Mouse (Mus musculus) lung, embryonic 15.5 days (tissue): ENCODE measurements at regions not wholly inside any gene's neighbourhood (a gene's known extent, or its start where the extent isn't known, plus 50 kb on each side); places are given as distances from the start of the nearest gene placed in this dataset.

Experiments
- ATAC-seq: fragments of 200-750 bp; cut with Nextera tagmentation; 2 replicates; pipeline ENCODE4 v1.8.0; 2017; ENCODE audit warnings: moderate number of reproducible peaks, borderline replicate concordance; ENCODE audit not compliant: low FRiP score, low TSS enrichment; ENCODE audit errors: extremely low read depth
- H3K27ac ChIP-seq: fragments of 300-500 bp; sonication (generic); 2 replicates; pipeline ENCODE4 v1.5.1; 2015; ENCODE audit warnings: moderate library complexity, mild to moderate bottlenecking, inconsistent platforms
- H3K27me3 ChIP-seq: fragments of 300-500 bp; sonication (generic); 2 replicates; pipeline ENCODE4 v1.6.1; 2015; ENCODE audit warnings: inconsistent platforms
- H3K36me3 ChIP-seq: fragments of 300-500 bp; sonication (generic); 2 replicates; pipeline ENCODE4 v1.6.1; 2015; ENCODE audit warnings: inconsistent platforms
- H3K4me1 ChIP-seq: fragments of 300-500 bp; sonication (generic); 2 replicates; pipeline ENCODE4 v1.6.1; 2015; ENCODE audit warnings: inconsistent platforms
- H3K4me2 ChIP-seq: fragments of 300-500 bp; sonication (generic); 2 replicates; pipeline ENCODE4 v1.6.1; 2015; ENCODE audit warnings: inconsistent platforms, mild to moderate bottlenecking, moderate library complexity
- H3K4me3 ChIP-seq: fragments of 300-500 bp; sonication (generic); 2 replicates; pipeline ENCODE4 v1.5.1; 2015; ENCODE audit warnings: mild to moderate bottlenecking, inconsistent platforms
- H3K9ac ChIP-seq: fragments of 300-500 bp; sonication (generic); 2 replicates; pipeline ENCODE4 v1.6.1; 2015; ENCODE audit warnings: inconsistent platforms
- H3K9me3 ChIP-seq: fragments of 300-500 bp; sonication (generic); 2 replicates; pipeline ENCODE4 v1.6.1; 2016; ENCODE audit warnings: inconsistent platforms
- WGBS: fragments of 180-500 bp; shearing (Covaris S2); methylation state at CpG from one replicate; pipeline ENCODE4 v1.1.7; 2015; 5-methylcytosine and 5-hydroxymethylcytosine counted together

DNA sequence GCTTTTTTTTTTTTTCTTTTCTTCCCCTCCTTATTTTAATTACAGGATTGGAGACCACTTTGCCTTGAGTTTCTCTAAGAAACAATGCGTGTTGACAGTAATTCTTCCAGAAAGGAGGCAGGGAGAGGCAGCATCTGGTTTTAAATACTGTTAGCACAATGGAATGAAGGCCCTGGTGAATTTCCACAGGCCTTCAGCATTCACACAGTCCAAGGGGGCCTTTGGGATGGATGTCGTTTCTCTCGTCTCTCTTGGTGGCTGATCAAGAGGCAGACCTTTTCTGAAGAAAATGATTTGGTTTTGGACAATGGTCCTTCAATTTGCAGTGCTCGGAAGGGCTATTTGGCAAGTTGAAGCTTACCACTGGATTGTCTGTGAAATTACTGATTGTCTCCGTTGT lies 321.4 kb downstream of the Lmx1a start:
- Histone ChIP-seq H3K4me1 (0 out of 2 replicates have a peak, but pooled peaks cover 7% of the 10 kb centered on the region), H3K27ac (peak overlapping the region; percentile 67), H3K36me3 (no peaks in the 10 kb centered on the region), H3K4me3 (no peak overlapping the region), H3K4me2 (no peak overlapping the region), H3K27me3 (no peaks in the 10 kb centered on the region), H3K9ac (no peak overlapping the region), H3K9me3 (no peaks in the 10 kb centered on the region)
- ATAC-seq = no peak
- 91% methylated on average over 5 of the region's 5 CpGs for WGBS

DNA sequence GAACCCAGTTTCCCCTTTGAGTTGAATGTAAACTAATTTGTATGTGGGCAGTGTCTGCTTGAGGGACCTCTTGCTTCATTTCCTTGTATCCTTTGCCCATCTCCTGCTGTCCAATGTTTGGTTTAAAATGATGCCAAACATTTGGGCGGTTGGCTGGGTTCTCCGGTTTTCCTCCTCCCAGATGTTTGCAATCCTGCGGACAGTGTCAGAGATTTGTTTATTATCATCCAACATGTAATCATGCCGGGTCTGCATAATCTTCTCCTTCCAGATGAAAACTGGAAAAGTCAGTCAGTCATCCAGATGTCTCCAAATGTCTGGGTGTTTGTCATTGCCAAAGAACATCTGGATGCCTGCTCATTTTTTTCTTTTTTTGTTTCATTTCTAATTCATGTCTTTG lies 323.0 kb downstream of the Lmx1a start:
- Histone ChIP-seq H3K4me1 (0 out of 2 replicates have a peak, but pooled peaks cover 7% of the 10 kb centered on the region), H3K27ac (peak overlapping the region; percentile 70), H3K9me3 (no peaks in the 10 kb centered on the region), H3K36me3 (no peaks in the 10 kb centered on the region), H3K27me3 (no peaks in the 10 kb centered on the region), H3K4me2 (no peak overlapping the region), H3K9ac (no peak overlapping the region), H3K4me3 (no peak overlapping the region)
- 32% methylated on average over 4 of the region's 4 CpGs for WGBS
- ATAC-seq = peak; percentile 86

DNA sequence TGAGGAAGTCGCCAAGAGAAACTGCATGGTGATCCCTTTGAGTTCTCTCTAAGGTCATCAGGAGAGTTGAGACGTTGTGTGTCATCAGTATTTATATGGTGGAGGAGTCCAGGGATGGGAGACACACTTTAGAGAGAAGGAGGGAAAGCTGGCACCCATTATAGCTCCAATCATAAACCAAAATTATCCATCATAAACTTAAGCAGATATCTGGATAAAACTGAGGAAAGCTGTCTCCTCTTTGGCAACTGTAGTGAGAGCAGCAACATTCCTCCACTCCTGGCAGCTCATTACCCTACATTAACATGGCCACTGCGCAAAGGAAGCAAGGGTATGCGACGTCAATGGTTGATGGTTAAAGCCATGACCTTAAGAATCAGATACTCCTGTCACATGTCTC lies 323.6 kb downstream of the Lmx1a start:
- no peaks in the 10 kb centered on the region for H3K27me3 ChIP-seq
- no peak overlapping the region for H3K4me2 ChIP-seq
- H3K4me1 ChIP-seq = 0 out of 2 replicates have a peak, but pooled peaks cover 7% of the 10 kb centered on the region
- H3K4me3 ChIP-seq = no peak overlapping the region
- peak; percentile 87 for ATAC-seq
- H3K9me3 ChIP-seq = no peaks in the 10 kb centered on the region
- H3K27ac ChIP-seq = peak overlapping the region; percentile 70
- 51% methylated on average over 5 of the region's 5 CpGs for WGBS
- no peaks in the 10 kb centered on the region for H3K36me3 ChIP-seq
- H3K9ac ChIP-seq = no peak overlapping the region

DNA sequence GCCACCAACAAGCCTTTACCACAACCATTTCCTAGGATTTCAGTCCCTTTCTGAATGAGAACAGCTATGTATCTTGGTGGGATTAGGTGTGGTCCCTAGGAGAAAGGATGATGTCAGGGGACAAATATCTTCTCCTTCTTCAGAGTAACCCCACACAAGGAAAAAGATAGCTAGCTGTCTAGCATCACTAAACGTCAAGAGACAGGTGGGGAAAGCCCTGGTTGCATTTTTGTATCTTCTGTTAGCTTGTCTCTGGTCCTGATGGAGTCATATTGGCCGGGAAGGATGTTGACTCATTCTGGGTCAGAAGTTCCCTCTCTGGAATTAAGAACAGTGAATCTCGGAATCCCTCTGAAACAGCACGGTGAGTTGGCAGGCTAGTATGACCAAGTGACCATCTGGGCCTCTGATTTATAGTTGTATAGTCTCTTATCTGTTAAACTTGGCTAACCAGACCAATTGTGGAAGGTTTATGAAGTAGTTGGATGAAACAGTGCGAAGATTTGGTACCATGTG lies 327.4 kb downstream of the Lmx1a start:
- no peak overlapping the region for H3K4me2 ChIP-seq
- 74% methylated on average over 5 of the region's 5 CpGs for WGBS
- no peak overlapping the region for H3K9ac ChIP-seq
- H3K36me3 ChIP-seq = no peaks in the 10 kb centered on the region
- H3K9me3 ChIP-seq = no peaks in the 10 kb centered on the region
- no peak overlapping the region for H3K27ac ChIP-seq
- H3K4me3 ChIP-seq = no peak overlapping the region
- H3K27me3 ChIP-seq = no peaks in the 10 kb centered on the region
- ATAC-seq = no peak
- 0 out of 2 replicates have a peak, but pooled peaks cover 7% of the 10 kb centered on the region for H3K4me1 ChIP-seq

DNA sequence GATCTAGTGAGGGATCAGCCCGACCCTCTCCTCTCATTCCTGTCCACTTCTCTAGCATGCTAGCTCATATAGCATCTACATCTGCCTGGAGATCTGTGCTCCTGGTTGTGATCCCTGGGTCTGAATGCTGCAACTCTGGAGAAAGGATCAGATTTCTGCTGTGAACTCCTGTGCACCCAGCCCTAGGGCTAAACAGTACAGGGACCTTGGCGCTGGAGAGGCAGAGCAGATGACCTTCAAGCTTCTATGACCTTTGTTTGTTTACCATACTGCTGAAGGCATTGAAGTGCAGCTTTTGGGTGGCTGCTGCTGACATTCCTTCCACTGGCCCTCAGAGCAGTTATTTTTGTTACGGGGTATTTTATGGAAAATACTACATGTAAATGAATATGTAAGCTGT lies 337.4 kb downstream of the Lmx1a start:
- Histone ChIP-seq H3K4me1 (no peaks in the 10 kb centered on the region), H3K27me3 (no peaks in the 10 kb centered on the region), H3K9ac (no peak overlapping the region), H3K9me3 (no peaks in the 10 kb centered on the region), H3K4me3 (no peak overlapping the region), H3K27ac (no peak overlapping the region), H3K36me3 (no peaks in the 10 kb centered on the region), H3K4me2 (no peak overlapping the region)
- WGBS = 49% methylated on average over 3 of the region's 3 CpGs
- no peak for ATAC-seq

DNA sequence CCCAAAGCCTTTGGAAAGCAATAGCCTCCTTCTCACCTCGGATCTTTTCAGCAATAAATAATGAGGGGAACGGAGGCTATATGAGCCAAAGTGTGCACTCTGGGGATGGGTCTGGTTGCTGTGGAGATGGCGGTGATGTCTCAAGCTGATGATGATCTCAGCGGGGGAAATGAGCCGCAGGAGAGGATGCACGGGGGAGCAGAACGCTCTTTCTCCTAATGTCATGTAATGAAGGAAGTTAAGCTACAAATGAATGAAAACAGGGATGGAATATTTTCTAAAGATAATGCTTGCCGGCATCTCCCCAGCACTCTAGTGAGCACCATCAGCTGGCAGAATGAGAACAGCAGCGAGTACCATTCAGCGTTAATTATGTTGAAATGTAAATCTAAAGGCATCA lies 355.7 kb downstream of the Lmx1a start:
- WGBS = 62% methylated on average over 10 of the region's 10 CpGs
- no peak overlapping the region for H3K9ac ChIP-seq
- ATAC-seq = no peak
- no peak overlapping the region for H3K27ac ChIP-seq
- H3K9me3 ChIP-seq = no peaks in the 10 kb centered on the region
- H3K4me3 ChIP-seq = no peak overlapping the region
- no peaks in the 10 kb centered on the region for H3K27me3 ChIP-seq
- H3K4me2 ChIP-seq = no peak overlapping the region
- no peaks in the 10 kb centered on the region for H3K4me1 ChIP-seq
- H3K36me3 ChIP-seq = no peaks in the 10 kb centered on the region

DNA sequence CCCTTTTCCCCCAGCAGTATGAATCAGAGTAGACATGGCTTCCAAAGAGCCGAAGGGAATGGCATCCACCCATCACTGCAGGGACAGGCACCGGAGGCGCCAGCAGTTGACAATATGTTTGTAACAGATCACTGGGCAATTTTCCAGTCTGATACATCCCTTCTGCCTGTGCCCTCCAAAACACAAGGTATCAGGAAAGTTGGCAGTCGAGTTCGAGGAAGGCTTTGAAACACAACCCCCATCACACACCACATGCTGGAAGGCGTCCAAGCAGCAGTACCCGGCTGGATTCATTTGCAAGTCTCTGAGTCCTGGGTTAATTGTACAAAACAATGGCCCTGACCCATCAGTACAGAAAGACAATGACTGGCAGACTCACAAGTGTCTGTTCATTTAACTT lies 357.3 kb downstream of the Lmx1a start:
- 60% methylated on average over 7 of the region's 7 CpGs for WGBS
- no peak overlapping the region for H3K4me3 ChIP-seq
- ATAC-seq = no peak
- H3K36me3 ChIP-seq = no peaks in the 10 kb centered on the region
- H3K4me2 ChIP-seq = no peak overlapping the region
- H3K27me3 ChIP-seq = no peaks in the 10 kb centered on the region
- H3K27ac ChIP-seq = no peak overlapping the region
- H3K9me3 ChIP-seq = no peaks in the 10 kb centered on the region
- no peaks in the 10 kb centered on the region for H3K4me1 ChIP-seq
- H3K9ac ChIP-seq = no peak overlapping the region

DNA sequence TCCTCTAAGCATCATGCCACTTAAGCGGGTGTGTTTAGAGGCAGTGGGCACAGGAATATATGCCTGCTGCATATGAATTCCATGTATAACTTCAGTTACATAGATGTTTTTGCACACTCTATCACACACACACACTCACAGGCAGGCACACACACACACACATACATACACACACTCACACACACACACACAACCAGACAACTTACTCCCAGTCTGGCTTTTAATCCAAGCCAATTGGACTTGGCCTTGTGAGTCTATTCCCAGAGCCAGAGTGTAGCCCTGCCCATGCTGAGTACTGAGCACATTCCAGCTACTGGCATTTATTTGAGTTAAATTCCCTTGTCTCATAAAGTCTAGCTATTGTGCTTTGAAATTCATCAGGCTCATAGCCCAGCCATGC lies 357.7 kb downstream of the Lmx1a start:
- 94% methylated on average over 1 of the region's 1 CpGs for WGBS
- no peak overlapping the region for H3K4me3 ChIP-seq
- no peak overlapping the region for H3K4me2 ChIP-seq
- H3K27ac ChIP-seq = no peak overlapping the region
- no peaks in the 10 kb centered on the region for H3K36me3 ChIP-seq
- H3K27me3 ChIP-seq = no peaks in the 10 kb centered on the region
- no peak overlapping the region for H3K9ac ChIP-seq
- no peaks in the 10 kb centered on the region for H3K4me1 ChIP-seq
- no peaks in the 10 kb centered on the region for H3K9me3 ChIP-seq
- ATAC-seq = no peak

DNA sequence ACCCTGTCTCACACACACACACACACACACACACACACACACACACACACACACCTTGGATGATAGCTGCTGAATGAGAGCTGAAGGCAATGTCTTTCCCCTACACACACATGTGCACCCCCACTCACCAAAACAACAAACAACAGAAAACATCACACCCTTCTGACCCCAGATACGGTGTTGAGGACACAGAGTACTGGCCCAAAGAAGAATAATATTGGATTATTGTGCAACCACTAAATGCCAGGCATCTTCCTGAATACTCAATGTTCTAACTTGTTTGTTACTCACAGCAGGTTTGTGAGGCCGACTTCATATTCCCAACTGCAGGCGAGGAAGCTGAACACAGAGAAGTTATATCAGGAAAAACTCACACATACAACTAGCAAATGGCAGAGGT lies 360.9 kb downstream of the Lmx1a start:
- H3K4me1 ChIP-seq = no peaks in the 10 kb centered on the region
- no peak for ATAC-seq
- 83% methylated on average over 3 of the region's 3 CpGs for WGBS

DNA sequence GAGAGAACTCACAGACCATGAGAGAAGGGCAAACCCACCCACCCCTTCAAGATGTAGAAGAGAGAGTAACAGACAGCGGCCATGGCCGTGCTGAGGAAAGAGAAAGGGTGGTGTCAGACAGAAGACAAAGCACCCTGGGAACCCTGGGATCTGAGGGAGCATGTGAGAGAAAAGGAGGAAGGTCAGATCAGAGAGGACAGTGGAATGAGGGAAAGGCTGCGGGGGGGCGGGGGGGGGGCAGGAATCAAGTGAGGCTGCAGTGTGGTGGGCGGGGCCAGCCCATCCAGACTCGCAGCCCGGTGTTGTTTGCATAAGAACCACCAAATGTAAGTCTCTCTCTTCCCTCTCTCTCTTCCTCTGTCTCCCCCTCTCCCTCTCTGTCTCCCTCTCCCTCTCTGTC lies 367.4 kb downstream of the Lmx1a start:
- no peak overlapping the region; the same call in 1 of the 2 replicates for H3K4me2 ChIP-seq

More for the DNA sequence above, 360.9 kb downstream of the Lmx1a start:
- Histone ChIP-seq H3K36me3 (no peaks in the 10 kb centered on the region), H3K27ac (no peak overlapping the region), H3K9me3 (no peaks in the 10 kb centered on the region), H3K4me3 (no peak overlapping the region), H3K4me2 (no peak overlapping the region), H3K27me3 (no peaks in the 10 kb centered on the region), H3K9ac (no peak overlapping the region)

DNA sequence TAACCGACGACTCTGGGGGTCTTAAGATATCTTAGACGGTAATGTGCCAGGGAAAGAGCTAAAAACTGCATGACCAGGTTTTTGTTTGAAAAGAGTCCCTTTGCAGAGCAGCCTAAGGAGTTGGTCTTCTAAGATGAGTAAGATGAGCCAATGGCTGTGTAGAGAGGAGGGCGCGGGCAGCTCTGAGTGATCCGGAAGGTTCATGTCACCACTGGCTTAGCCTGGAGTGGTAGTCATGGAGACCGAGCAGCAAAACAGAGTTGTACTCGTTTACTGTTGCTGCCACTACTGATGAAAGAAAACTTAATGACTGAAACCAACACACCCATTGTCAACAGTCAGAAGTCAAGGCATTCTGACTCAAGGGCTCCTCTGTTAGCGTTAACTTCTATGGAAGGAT lies 368.4 kb downstream of the Lmx1a start:
- no peaks in the 10 kb centered on the region for H3K9me3 ChIP-seq
- no peak overlapping the region for H3K27ac ChIP-seq
- H3K9ac ChIP-seq = no peak overlapping the region
- H3K27me3 ChIP-seq = no peaks in the 10 kb centered on the region
- H3K4me1 ChIP-seq = no peaks in the 10 kb centered on the region
- ATAC-seq = no peak
- H3K4me3 ChIP-seq = no peak overlapping the region
- no peak overlapping the region for H3K4me2 ChIP-seq
- no peaks in the 10 kb centered on the region for H3K36me3 ChIP-seq
- WGBS = 70% methylated on average over 9 of the region's 9 CpGs

More for the DNA sequence above, 367.4 kb downstream of the Lmx1a start:
- Histone ChIP-seq H3K9ac (no peak overlapping the region), H3K9me3 (no peaks in the 10 kb centered on the region), H3K27ac (no peak overlapping the region), H3K4me1 (no peaks in the 10 kb centered on the region), H3K4me3 (no peak overlapping the region), H3K36me3 (no peaks in the 10 kb centered on the region), H3K27me3 (no peaks in the 10 kb centered on the region)
- 3% methylated on average over 5 of the region's 7 CpGs for WGBS
- ATAC-seq = no peak

DNA sequence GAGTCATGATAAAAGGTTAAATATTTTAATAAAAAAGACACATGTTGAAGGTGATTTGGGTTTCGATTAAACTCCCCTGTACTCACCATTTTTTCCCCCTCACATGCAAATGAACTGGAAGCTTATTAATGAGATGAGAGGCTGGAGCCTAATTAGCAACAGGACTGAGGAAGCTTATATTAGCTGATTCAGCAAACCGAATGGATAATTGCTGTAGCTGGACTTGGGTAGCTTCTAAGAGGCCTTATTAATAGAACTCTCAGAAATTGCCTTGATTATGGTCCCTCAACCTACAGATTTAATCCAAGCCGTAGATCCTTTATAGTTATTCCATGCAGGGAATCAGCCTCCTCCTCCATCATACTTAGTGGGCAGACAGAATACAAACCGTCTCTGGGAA lies 369.7 kb downstream of the Lmx1a start:
- Histone ChIP-seq H3K9ac (no peak overlapping the region), H3K4me1 (no peaks in the 10 kb centered on the region), H3K36me3 (no peaks in the 10 kb centered on the region), H3K4me2 (no peak overlapping the region), H3K4me3 (no peak overlapping the region), H3K9me3 (no peaks in the 10 kb centered on the region), H3K27ac (no peak overlapping the region), H3K27me3 (no peaks in the 10 kb centered on the region)
- 82% methylated on average over 4 of the region's 4 CpGs for WGBS
- no peak for ATAC-seq

DNA sequence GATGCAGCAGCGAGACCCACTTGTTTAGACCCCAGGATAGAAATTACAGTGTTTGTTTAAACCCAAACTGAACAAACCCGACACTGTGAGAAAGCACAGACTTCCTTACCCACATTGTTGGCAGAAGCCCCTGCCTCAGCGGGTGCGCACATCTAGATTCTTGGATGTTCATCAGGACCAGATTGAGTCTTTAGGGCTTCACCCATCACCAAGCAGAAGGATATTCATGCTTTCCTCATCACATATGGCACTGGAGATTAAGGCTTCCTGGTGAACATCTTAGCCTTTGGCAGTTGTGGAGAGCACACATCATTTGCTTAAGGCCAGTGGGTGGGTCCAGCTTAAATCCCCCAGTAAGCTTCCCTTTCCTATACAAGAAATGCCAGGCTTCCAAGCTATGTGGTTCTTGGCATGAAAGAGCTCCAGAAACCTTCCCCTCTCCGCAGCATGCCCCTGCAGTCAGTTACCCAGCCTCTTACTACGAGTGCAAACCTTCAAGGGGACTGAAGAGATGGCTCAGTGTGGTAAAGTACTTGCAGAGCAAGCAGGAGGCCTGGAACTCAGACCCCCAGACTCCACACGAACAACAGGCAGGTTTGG lies 367.9 kb downstream of the Pbx1 start:
- Histone ChIP-seq H3K4me3 (no peak overlapping the region), H3K36me3 (no peaks in the 10 kb centered on the region), H3K4me1 (peaks cover 12% of the 10 kb centered on the region; the same call in 1 of the 2 replicates), H3K9me3 (no peaks in the 10 kb centered on the region), H3K27me3 (no peaks in the 10 kb centered on the region), H3K9ac (no peak overlapping the region), H3K27ac (no peak overlapping the region), H3K4me2 (no peak overlapping the region)
- WGBS = 70% methylated on average over 7 of the region's 7 CpGs
- ATAC-seq = no peak
